Mouse (Mus musculus) testis, adult 2 months (tissue): ENCODE measurements around the gene Pdzk1ip1. TPM values are rescaled to one million over a fixed set of nuclear protein-coding genes. Genes with fewer than 3 reads are reported as not detected.

Source experiments
- H3K27ac ChIP-seq: fragments of 200-500 bp; 2 replicates; pipeline ENCODE4 v1.5.1; 2012; ENCODE audit warnings: low read depth, low read length; ENCODE audit not compliant: control insufficient read depth, insufficient read depth
- H3K27me3 ChIP-seq: fragments of 200-500 bp; 2 replicates; pipeline ENCODE4 v1.6.1; 2012; ENCODE audit warnings: mild to moderate bottlenecking, low read length, moderate library complexity; ENCODE audit not compliant: control insufficient read depth, insufficient read depth
- H3K36me3 ChIP-seq: fragments of 200-500 bp; 2 replicates; pipeline ENCODE4 v1.6.1; 2012; ENCODE audit warnings: mild to moderate bottlenecking, low read length; ENCODE audit not compliant: control insufficient read depth, insufficient read depth
- H3K4me1 ChIP-seq: fragments of 200-500 bp; 2 replicates; pipeline ENCODE4 v1.6.1; 2012; ENCODE audit warnings: low read length; ENCODE audit not compliant: control insufficient read depth, insufficient read depth
- H3K4me3 ChIP-seq: fragments of 200-500 bp; 2 replicates; pipeline ENCODE4 v1.5.1; 2012; ENCODE audit warnings: low read depth, mild to moderate bottlenecking, low read length, moderate library complexity, mixed read lengths; ENCODE audit not compliant: control insufficient read depth
- CTCF ChIP-seq: fragments of 200-500 bp; IDR thresholded peaks from 2 replicates; pipeline ENCODE4 v1.5.1; 2012; ENCODE audit warnings: low read depth, mild to moderate bottlenecking, inconsistent platforms, low read length, moderate library complexity; ENCODE audit not compliant: control insufficient read depth, insufficient read depth, insufficient replicate concordance
- POLR2A ChIP-seq: fragments of 200-500 bp; IDR thresholded peaks from 2 replicates; pipeline ENCODE4 v1.6.1; 2012; ENCODE audit warnings: low read depth, mild to moderate bottlenecking, inconsistent platforms, low read length, moderate library complexity; ENCODE audit not compliant: control insufficient read depth
- polyA plus RNA-seq: library from polyadenylated mRNA; depleted of rRNA; stranded (reverse); fragments of >200 nt; gene quantifications from 2 replicates; pipeline ENCODE4 v1.2.3, GENCODE M21; 2012

Pdzk1ip1 gene
- polyA plus RNA-seq, 1 experiment, result 353 TPM

GRCm38 (mm10) chr4:115079821-115080349, 8.6 kb upstream of the Pdzk1ip1 start:
- H3K27me3 ChIP-seq, result no peaks in the 10 kb centered on the region
- no peak for TF ChIP-seq CTCF
- no peak for TF ChIP-seq POLR2A

GRCm38 (mm10) chr4:115083031-115083430, 5.5 kb upstream of the Pdzk1ip1 start:
- no peak for TF ChIP-seq POLR2A
- no peak for TF ChIP-seq CTCF
- no peaks in the 10 kb centered on the region for H3K27me3 ChIP-seq

More at GRCm38 (mm10) chr4:115079821-115080349, 8.6 kb upstream of the Pdzk1ip1 start:
- Histone ChIP-seq H3K27ac (no peak overlapping the region), H3K36me3 (no peaks in the 10 kb centered on the region), H3K4me1 (no peaks in the 10 kb centered on the region), H3K4me3 (no peak overlapping the region)

GRCm38 (mm10) chr4:115085522-115086095, 2.9 kb upstream of the Pdzk1ip1 start:
- H3K36me3 ChIP-seq, result no peaks in the 10 kb centered on the region
- TF ChIP-seq POLR2A, result no peak
- peak; percentile 97 for TF ChIP-seq CTCF
- H3K4me3 ChIP-seq, result no peak overlapping the region
- H3K27ac ChIP-seq, result no peak overlapping the region
- peaks cover 7% of the 10 kb centered on the region for H3K4me1 ChIP-seq
- H3K27me3 ChIP-seq, result no peaks in the 10 kb centered on the region

More at GRCm38 (mm10) chr4:115083031-115083430, 5.5 kb upstream of the Pdzk1ip1 start:
- Histone ChIP-seq H3K4me1 (no peaks in the 10 kb centered on the region), H3K4me3 (no peak overlapping the region), H3K36me3 (no peaks in the 10 kb centered on the region), H3K27ac (no peak overlapping the region)

GRCm38 (mm10) chr4:115086257-115086656, 2.3 kb upstream of the Pdzk1ip1 start:
- no peaks in the 10 kb centered on the region for H3K27me3 ChIP-seq

GRCm38 (mm10) chr4:115086763-115087415, 1.6 kb upstream of the Pdzk1ip1 start:
- Histone ChIP-seq H3K27me3 (no peaks in the 10 kb centered on the region), H3K36me3 (no peaks in the 10 kb centered on the region), H3K4me3 (no peak overlapping the region), H3K27ac (no peak overlapping the region), H3K4me1 (peaks cover 7% of the 10 kb centered on the region)
- TF ChIP-seq POLR2A, result no peak
- no peak for TF ChIP-seq CTCF

More at GRCm38 (mm10) chr4:115086257-115086656, 2.3 kb upstream of the Pdzk1ip1 start:
- Histone ChIP-seq H3K4me3 (no peak overlapping the region), H3K36me3 (no peaks in the 10 kb centered on the region), H3K27ac (no peak overlapping the region), H3K4me1 (peaks cover 7% of the 10 kb centered on the region)
- no peak for TF ChIP-seq CTCF
- no peak for TF ChIP-seq POLR2A

- Histone ChIP-seq H3K36me3 (no peaks in the 10 kb centered on the region), H3K27ac (no peak overlapping the region), H3K27me3 (no peaks in the 10 kb centered on the region), H3K4me1 (peaks cover 11% of the 10 kb centered on the region), H3K4me3 (peak overlapping the region; percentile 77)
- TF ChIP-seq CTCF, result no peak
- TF ChIP-seq POLR2A, result no peak; the same call in 1 of the 2 replicates
These were observed 2.1 kb downstream of the Pdzk1ip1 start for GRCm38 (mm10) chr4:115090592-115090991.

- no peaks in the 10 kb centered on the region for H3K36me3 ChIP-seq
- H3K4me3 ChIP-seq, result peak overlapping the region; percentile 77
- H3K27ac ChIP-seq, result no peak overlapping the region
- no peaks in the 10 kb centered on the region for H3K27me3 ChIP-seq
- peaks cover 19% of the 10 kb centered on the region for H3K4me1 ChIP-seq
- TF ChIP-seq CTCF, result no peak
- TF ChIP-seq POLR2A, result no peak
These were observed 3.3 kb downstream of the Pdzk1ip1 start for GRCm38 (mm10) chr4:115091806-115092205.
